Mouse (Mus musculus): ENCODE results near the gene Gm42878. TPM values are rescaled to one million over a fixed set of nuclear protein-coding genes. Genes with fewer than 3 reads are reported as not detected.

Gene Gm42878
- total RNA-seq, 2 experiments from 2014 or later: not detected

DNA sequence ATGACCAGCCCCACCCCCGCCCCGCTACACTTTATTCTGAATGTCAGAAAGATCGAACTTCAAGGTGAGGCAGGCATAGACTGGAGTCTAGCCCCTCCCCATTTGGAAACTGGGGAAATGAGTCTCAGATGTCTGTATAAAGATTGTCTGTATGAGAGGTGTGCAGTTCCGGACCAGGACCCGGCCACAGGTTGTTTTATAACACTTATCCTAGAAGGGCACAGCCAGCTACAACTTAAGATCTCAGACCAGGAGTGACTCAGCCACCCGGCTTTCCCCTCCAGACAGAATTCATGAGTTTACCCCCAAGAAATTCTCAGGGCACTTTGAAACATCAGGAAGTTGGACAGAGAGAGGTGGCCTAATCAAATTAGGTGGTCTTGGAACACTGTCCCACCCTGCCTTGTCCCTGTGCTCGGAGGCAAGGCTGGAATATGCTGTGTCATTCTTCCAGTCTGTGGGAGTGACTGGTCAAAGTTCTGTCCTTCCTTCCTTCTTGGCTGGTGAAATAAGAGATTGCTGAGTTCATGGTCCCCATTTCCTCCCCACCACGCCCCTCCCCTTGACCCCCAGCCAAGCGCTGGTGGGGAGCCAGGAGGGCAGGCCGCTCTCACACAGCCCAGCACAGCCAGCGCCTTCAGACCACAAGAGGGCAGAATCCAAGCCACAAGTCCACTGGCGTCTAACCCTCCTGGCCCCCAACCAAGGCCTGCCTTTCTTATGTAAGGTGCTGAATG is 38.7 kb upstream of the Gm42878 start:
- DNase-seq (ENCODE audit: low spot score in 2 of 2): peak; percentile 65 to 69
- Histone ChIP-seq H3K4me3 (no peak overlapping the region), H3K27ac (peak overlapping the region; percentile 82)
- peak; percentile 76 for TF ChIP-seq CTCF (conservative IDR thresholded peaks at IDR 0.05)

GRCm38 (mm10) chr5:121581945-121582344 is 36.7 kb upstream of the Gm42878 start:
- no peak for TF ChIP-seq CTCF (conservative IDR thresholded peaks at IDR 0.05)
- Histone ChIP-seq H3K27ac (no peak overlapping the region), H3K4me3 (no peak overlapping the region)
- no peak for DNase-seq (ENCODE audit: low spot score in 2 of 2)

- no peak for TF ChIP-seq CTCF (conservative IDR thresholded peaks at IDR 0.05)
Observed at GRCm38 (mm10) chr5:121576927-121577488, 31.7 kb upstream of the Gm42878 start.

GRCm38 (mm10) chr5:121575867-121576266 is 30.6 kb upstream of the Gm42878 start:
- no peak for DNase-seq (ENCODE audit: low spot score in 2 of 2)
- H3K4me3 ChIP-seq: no peak overlapping the region
- H3K27ac ChIP-seq: no peak overlapping the region
- no peak for TF ChIP-seq CTCF (conservative IDR thresholded peaks at IDR 0.05)

More at GRCm38 (mm10) chr5:121576927-121577488, 31.7 kb upstream of the Gm42878 start:
- no peak for DNase-seq (ENCODE audit: low spot score in 2 of 2)
- H3K4me3 ChIP-seq: no peak overlapping the region
- no peak overlapping the region for H3K27ac ChIP-seq

DNA sequence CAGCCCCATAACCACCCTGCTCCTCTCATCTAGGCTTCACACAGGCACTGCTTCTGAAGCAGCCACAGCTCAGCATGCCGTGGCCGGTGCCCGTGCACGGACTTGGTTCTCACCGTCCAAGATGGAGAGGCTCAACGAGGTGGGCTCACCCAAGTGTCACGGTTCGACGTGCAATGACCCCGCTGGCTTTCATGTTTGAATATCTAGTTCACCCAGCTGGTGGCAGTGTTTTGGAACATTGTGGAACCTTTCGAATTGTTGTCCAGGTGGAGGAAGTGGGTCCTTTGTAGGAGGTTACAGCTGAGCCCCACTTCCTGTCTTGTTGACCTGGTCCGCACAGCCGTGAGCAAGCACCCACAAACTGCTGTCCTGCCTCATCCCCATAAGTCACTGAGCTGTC is 28.9 kb upstream of the Gm42878 start:
- TF ChIP-seq CTCF (conservative IDR thresholded peaks at IDR 0.05): no peak
- H3K27ac ChIP-seq: no peak overlapping the region
- DNase-seq (ENCODE audit: low spot score in 2 of 2): no peak
- no peak overlapping the region for H3K4me3 ChIP-seq

DNA sequence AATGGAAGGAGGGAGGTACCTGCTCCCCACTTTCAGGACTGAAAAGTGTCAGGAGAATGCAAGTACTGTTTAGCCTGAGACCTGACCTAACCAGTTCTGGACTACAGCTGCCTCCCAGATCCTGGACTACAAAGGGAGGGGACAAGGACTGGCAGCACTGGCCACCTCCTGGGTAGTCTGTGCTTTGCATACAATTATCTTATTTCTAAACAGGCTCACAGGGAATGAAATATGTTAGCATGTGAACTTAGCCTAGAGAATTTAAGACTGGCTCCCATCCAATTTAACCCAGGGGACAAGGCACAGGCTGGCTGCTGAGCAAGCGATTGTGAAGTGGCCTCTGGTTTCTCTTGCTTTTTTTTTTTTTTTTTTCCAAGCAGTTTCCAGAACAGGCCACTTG is 25.5 kb upstream of the Gm42878 start:
- no peak for DNase-seq (ENCODE audit: low spot score in 2 of 2)
- no peak for TF ChIP-seq CTCF (conservative IDR thresholded peaks at IDR 0.05)
- Histone ChIP-seq H3K27ac (no peak overlapping the region), H3K4me3 (no peak overlapping the region)

DNA sequence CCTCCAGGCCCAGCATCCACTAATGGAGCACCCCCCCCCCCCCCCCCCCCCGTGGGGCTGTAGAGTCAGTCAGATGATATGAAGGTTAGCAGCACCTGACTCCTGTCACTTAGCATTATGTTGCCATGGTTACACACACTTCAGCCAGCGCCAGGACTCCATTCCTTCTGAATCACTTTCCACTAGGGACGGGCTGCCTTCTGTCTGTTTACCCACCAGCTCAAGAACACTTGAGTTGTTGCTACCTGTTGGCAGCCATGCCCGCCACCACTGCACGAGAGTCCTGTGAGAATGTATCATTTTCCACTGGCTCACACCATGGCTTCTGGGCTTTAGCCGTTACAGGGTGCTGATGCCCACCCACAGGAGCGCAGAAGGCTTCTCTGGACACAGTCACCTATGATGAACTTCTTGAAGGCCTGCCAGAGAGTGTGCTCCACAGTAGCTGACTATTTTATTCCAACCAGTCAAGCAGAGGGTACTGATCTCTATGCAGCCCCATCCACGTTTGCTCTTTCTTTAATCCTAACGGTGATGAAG is 24.7 kb upstream of the Gm42878 start:
- H3K4me3 ChIP-seq: no peak overlapping the region
- DNase-seq (ENCODE audit: low spot score in 2 of 2): no peak
- TF ChIP-seq CTCF (conservative IDR thresholded peaks at IDR 0.05): no peak

GRCm38 (mm10) chr5:121566035-121566681 is 20.9 kb upstream of the Gm42878 start:
- TF ChIP-seq CTCF (conservative IDR thresholded peaks at IDR 0.05): no peak
- H3K4me3 ChIP-seq: no peak overlapping the region
- no peak for DNase-seq (ENCODE audit: low spot score in 2 of 2)
- H3K27ac ChIP-seq: no peak overlapping the region

More for the DNA sequence above, 24.7 kb upstream of the Gm42878 start:
- H3K27ac ChIP-seq: no peak overlapping the region

- H3K4me3 ChIP-seq: peak overlapping the region; percentile 28; the same call in 1 of the 2 replicates
- 0 out of 2 replicates have a peak overlapping the region, but pooled peaks have one; percentile 21 for H3K27ac ChIP-seq
- peak; percentile 90 for TF ChIP-seq CTCF (conservative IDR thresholded peaks at IDR 0.05)
- DNase-seq (ENCODE audit: low spot score in 2 of 2): peak; percentile 70 to 83
Observed at GRCm38 (mm10) chr5:121564468-121564895, 19.2 kb upstream of the Gm42878 start.

DNA sequence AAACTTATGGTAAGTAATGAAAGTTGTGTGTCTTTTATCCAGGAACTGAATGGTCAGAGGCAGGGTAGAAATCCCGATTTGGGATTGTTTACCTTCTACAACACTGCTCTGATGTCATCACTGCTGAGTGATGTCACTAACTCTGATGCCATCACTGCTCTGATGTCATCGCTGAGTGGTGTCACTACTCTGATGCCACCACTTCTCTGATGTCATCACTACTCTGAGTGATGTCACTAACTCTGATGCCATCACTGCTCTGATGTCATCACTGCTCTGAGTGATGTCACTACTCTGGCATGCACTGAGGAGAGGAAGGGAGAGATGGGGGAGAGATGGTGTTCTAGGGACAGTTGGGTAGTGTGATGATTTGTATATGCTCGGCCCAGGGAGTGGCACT is 17.2 kb upstream of the Gm42878 start:
- no peak for DNase-seq (ENCODE audit: low spot score in 2 of 2)
- Histone ChIP-seq H3K4me3 (no peak overlapping the region), H3K27ac (no peak overlapping the region)
- no peak for TF ChIP-seq CTCF (conservative IDR thresholded peaks at IDR 0.05)

GRCm38 (mm10) chr5:121549196-121549595 is 3.9 kb upstream of the Gm42878 start:
- no peak for DNase-seq (ENCODE audit: low spot score in 2 of 2)
- no peak for TF ChIP-seq CTCF (conservative IDR thresholded peaks at IDR 0.05)
- no peak overlapping the region for H3K27ac ChIP-seq
- no peak overlapping the region for H3K4me3 ChIP-seq

- Histone ChIP-seq H3K4me3 (no peak overlapping the region), H3K27ac (no peak overlapping the region)
- TF ChIP-seq CTCF (conservative IDR thresholded peaks at IDR 0.05): no peak
- no peak for DNase-seq (ENCODE audit: low spot score in 2 of 2)
Observed at GRCm38 (mm10) chr5:121547084-121547483, 1.8 kb upstream of the Gm42878 start.

GRCm38 (mm10) chr5:121546530-121546895 is 1.2 kb upstream of the Gm42878 start:
- peak; percentile 80 for TF ChIP-seq CTCF (conservative IDR thresholded peaks at IDR 0.05)
- H3K4me3 ChIP-seq: peak overlapping the region; percentile 98
- peak in 1 of 2 experiments; percentile 34 for DNase-seq (ENCODE audit: low spot score in 2 of 2)
- peak overlapping the region; percentile 99 for H3K27ac ChIP-seq
